Mouse (Mus musculus): Measurements from ENCODE around the gene Gcn1l1. TPM values are rescaled to one million over a fixed set of nuclear protein-coding genes. Genes with fewer than 3 reads are reported as not detected.
"Not testable (repeated sequence)": the region's sequence is repeated elsewhere in the genome, so short reads cannot be mapped to it uniquely, and the experiment has no call there.

Gene Gcn1l1
- total RNA-seq, 2 experiments from 2014 or later, result 71.3 to 75.0 TPM

GRCm38 (mm10) chr5:115553801-115554420, 11.1 kb upstream of the Gcn1l1 start:
- peak in 1 of 2 experiments; percentile 20 for DNase-seq (ENCODE audit: extremely low spot score in 1 of 2, low spot score in 2 of 2)

GRCm38 (mm10) chr5:115554536-115555291, 10.3 kb upstream of the Gcn1l1 start:
- intact Hi-C loops (cut with DNase I), result loop anchor here (5.0 kb wide), 1 partner anchor 47 kb away; the partner anchor contains the start of gene Pxn

More at GRCm38 (mm10) chr5:115553801-115554420, 11.1 kb upstream of the Gcn1l1 start:
- intact Hi-C loops (cut with DNase I), result no loop called here

GRCm38 (mm10) chr5:115556217-115556616, 8.8 kb upstream of the Gcn1l1 start:
- intact Hi-C loops (cut with DNase I), result loop anchor here (5.0 kb wide), 1 partner anchor 49 kb away; the partner anchor contains the start of gene Pxn
- peak; percentile 71 to 78 for DNase-seq (ENCODE audit: extremely low spot score in 1 of 2, low spot score in 2 of 2)

More at GRCm38 (mm10) chr5:115554536-115555291, 10.3 kb upstream of the Gcn1l1 start:
- no peak for DNase-seq (ENCODE audit: extremely low spot score in 1 of 2, low spot score in 2 of 2)

- intact Hi-C loops (cut with DNase I), result loop anchor here (5.0 kb wide), 1 partner anchor 51 kb away; the partner anchor contains the start of gene Pxn
- DNase-seq (ENCODE audit: extremely low spot score in 1 of 2, low spot score in 2 of 2), result peak in 1 of 2 experiments; percentile 23
Measured at GRCm38 (mm10) chr5:115558182-115558794, 6.8 kb upstream of the Gcn1l1 start.

GRCm38 (mm10) chr5:115559237-115560101, 5.6 kb upstream of the Gcn1l1 start, which contains the start of gene Rplp0:
Gene Rplp0 (plus strand): TSS chr5:115559467.
- intact Hi-C loops (cut with DNase I), result loop anchor here (5.0 kb wide), 1 partner anchor 52 kb away; the partner anchor contains the start of gene Pxn
- DNase-seq (ENCODE audit: extremely low spot score in 1 of 2, low spot score in 2 of 2), result peak; percentile 98 to 100

GRCm38 (mm10) chr5:115560336-115560905, 4.6 kb upstream of the Gcn1l1 start:
- no peak for DNase-seq (ENCODE audit: extremely low spot score in 1 of 2, low spot score in 2 of 2)

GRCm38 (mm10) chr5:115563771-115564585, 1.1 kb upstream of the Gcn1l1 start:
- intact Hi-C loops (cut with DNase I), result no loop called here
- no peak for DNase-seq (ENCODE audit: extremely low spot score in 1 of 2, low spot score in 2 of 2)

More at GRCm38 (mm10) chr5:115560336-115560905, 4.6 kb upstream of the Gcn1l1 start:
- intact Hi-C loops (cut with DNase I), result no loop called here

- intact Hi-C loops (cut with DNase I), result no loop called here
Measured at GRCm38 (mm10) chr5:115565403-115565802, 349 bp downstream of the Gcn1l1 start.

GRCm38 (mm10) chr5:115568681-115569080, 3.6 kb downstream of the Gcn1l1 start:
- no peak for DNase-seq (ENCODE audit: extremely low spot score in 1 of 2, low spot score in 2 of 2)
- intact Hi-C loops (cut with DNase I), result no loop called here

More at GRCm38 (mm10) chr5:115565403-115565802, 349 bp downstream of the Gcn1l1 start:
- peak in 1 of 2 experiments; percentile 54 for DNase-seq (ENCODE audit: extremely low spot score in 1 of 2, low spot score in 2 of 2)

GRCm38 (mm10) chr5:115569308-115569707, 4.3 kb downstream of the Gcn1l1 start:
- intact Hi-C loops (cut with DNase I), result no loop called here
- no peak for DNase-seq (ENCODE audit: extremely low spot score in 1 of 2, low spot score in 2 of 2)

- DNase-seq (ENCODE audit: extremely low spot score in 1 of 2, low spot score in 2 of 2), result no peak
- intact Hi-C loops (cut with DNase I), result no loop called here
Measured at GRCm38 (mm10) chr5:115569721-115570120, 4.7 kb downstream of the Gcn1l1 start.

GRCm38 (mm10) chr5:115571086-115571485, 6.0 kb downstream of the Gcn1l1 start:
- DNase-seq (ENCODE audit: extremely low spot score in 1 of 2, low spot score in 2 of 2), result peak in 1 of 2 experiments; percentile 23
- intact Hi-C loops (cut with DNase I), result no loop called here

- intact Hi-C loops (cut with DNase I), result no loop called here
- peak; percentile 23 to 74 for DNase-seq (ENCODE audit: extremely low spot score in 1 of 2, low spot score in 2 of 2)
Measured at GRCm38 (mm10) chr5:115572679-115573535, 7.9 kb downstream of the Gcn1l1 start.

GRCm38 (mm10) chr5:115574992-115575391, 9.9 kb downstream of the Gcn1l1 start:
- intact Hi-C loops (cut with DNase I), result loop anchor here (5.0 kb wide), 1 partner anchor 37 kb away; no protein-coding TSS in a partner anchor
- DNase-seq (ENCODE audit: extremely low spot score in 1 of 2, low spot score in 2 of 2), result peak; percentile 24 to 64

GRCm38 (mm10) chr5:115577686-115578085, 12.6 kb downstream of the Gcn1l1 start:
- DNase-seq (ENCODE audit: extremely low spot score in 1 of 2, low spot score in 2 of 2), result not testable (repeated sequence)
- intact Hi-C loops (cut with DNase I), result loop anchor here (5.0 kb wide), 1 partner anchor 35 kb away; no protein-coding TSS in a partner anchor

- intact Hi-C loops (cut with DNase I), result loop anchor here (5.0 kb wide), 1 partner anchor 33 kb away; no protein-coding TSS in a partner anchor
- DNase-seq (ENCODE audit: extremely low spot score in 1 of 2, low spot score in 2 of 2), result no peak
Measured at GRCm38 (mm10) chr5:115578922-115579321, 13.9 kb downstream of the Gcn1l1 start.

All from left cerebral cortex, postnatal 10 days (tissue).